21 mouse cellular contexts compared by ENCODE assay signal in genomic region chr6:67129626-67130025, GRCm38 (mm10).
DNase-seq lines count a peak whose midpoint lies in the region; ATAC-seq lines count a peak whose summit lies in the region.
"Had no signal": no experiment of that assay in that cellular context is flagged by ENCODE, and none has a peak within 500 bp of the region (broad histone marks: within the 10 kb centered on the region; RNA-seq: fewer than 3 reads in every experiment).

No protein-coding gene starts in this region.

- no peaks in the 10 kb centered on the region for H3K36me3 ChIP-seq in macrophage (ENCODE audit: inconsistent target)
- no peaks in the 10 kb centered on the region for H3K36me3 ChIP-seq in forebrain, embryonic 13.5 days (ENCODE audit: poor library complexity, severe bottlenecking)
- H3K36me3 ChIP-seq: hindbrain, embryonic 15.5 days; intestine, embryonic 15.5 days; kidney, embryonic 15.5 days; limb, embryonic 15.5 days; liver, embryonic 15.5 days; midbrain, embryonic 10.5 days had no signal

- H3K9ac ChIP-seq in forebrain, embryonic 13.5 days, result no peak overlapping the region
- H3K9ac ChIP-seq: forebrain, postnatal 0 days; hindbrain, embryonic 15.5 days; intestine, embryonic 15.5 days; kidney, embryonic 15.5 days; limb, embryonic 15.5 days; liver, embryonic 15.5 days had no signal

- no peaks in the 10 kb centered on the region for H3K27me3 ChIP-seq in forebrain, embryonic 13.5 days
- H3K27me3 ChIP-seq: hindbrain, embryonic 15.5 days; intestine, embryonic 15.5 days; kidney, embryonic 15.5 days; limb, embryonic 15.5 days had no signal

- peak overlapping the region; percentile 51; the same call in 1 of the 2 replicates for H3K27ac ChIP-seq in macrophage
- no peak overlapping the region for H3K27ac ChIP-seq in forebrain, embryonic 13.5 days
- H3K27ac ChIP-seq: hindbrain, embryonic 15.5 days; intestine, embryonic 15.5 days; kidney, embryonic 15.5 days; limb, embryonic 15.5 days; liver, embryonic 15.5 days; midbrain, embryonic 10.5 days had no signal

- H3K79me2 ChIP-seq in macrophage (ENCODE audit: inconsistent target), result no peaks in the 10 kb centered on the region

- WGBS in macrophage (ENCODE audit: missing documents), result 64% methylated on average over 10 of the region's 10 CpGs
- 91% methylated on average over 10 of the region's 10 CpGs for WGBS in forebrain, embryonic 13.5 days

- no peaks in the 10 kb centered on the region for H3K9me3 ChIP-seq in forebrain, embryonic 13.5 days (replicated peaks)
- H3K9me3 ChIP-seq: hindbrain, embryonic 15.5 days; intestine, embryonic 15.5 days; kidney, embryonic 15.5 days; limb, embryonic 15.5 days; liver, embryonic 15.5 days; midbrain, embryonic 10.5 days had no signal

- peak; percentile 66 to 76 for DNase-seq in cerebellum, postnatal 10 days
- DNase-seq in cerebellum, adult 11-12 months, result no peak
- DNase-seq in right cerebral cortex, postnatal 25 days, result peak; percentile 20
- DNase-seq in right cerebral cortex, postnatal 14 days, result no peak
- DNase-seq in neural tube, embryonic 10.5 days (ENCODE audit: extremely low spot score, low spot score), result no peak
- DNase-seq: adrenal gland, postnatal 36 days; embryo, embryonic 11 days; forebrain, postnatal 0 days; heart, postnatal 36 days; kidney, postnatal 4 days; layer of hippocampus, postnatal 36 days; spleen, adult 18-20 months had no signal

- ATAC-seq in forebrain, embryonic 13.5 days, result no peak
- ATAC-seq: forebrain, postnatal 0 days; intestine, embryonic 15.5 days; lung, postnatal 0 days had no signal

- no peak overlapping the region for H3K4me3 ChIP-seq in macrophage (ENCODE audit: inconsistent target)
- no peak overlapping the region for H3K4me3 ChIP-seq in forebrain, embryonic 13.5 days
- H3K4me3 ChIP-seq: hindbrain, embryonic 15.5 days; intestine, embryonic 15.5 days; kidney, embryonic 15.5 days; limb, embryonic 15.5 days; liver, embryonic 15.5 days; midbrain, embryonic 10.5 days had no signal

- H3K4me1 ChIP-seq in forebrain, embryonic 13.5 days, result no peaks in the 10 kb centered on the region
- H3K4me1 ChIP-seq: intestine, embryonic 15.5 days; liver, embryonic 15.5 days had no signal

- no peak overlapping the region for H3K4me2 ChIP-seq in forebrain, embryonic 13.5 days
- H3K4me2 ChIP-seq: hindbrain, embryonic 15.5 days; intestine, embryonic 15.5 days; kidney, embryonic 15.5 days; limb, embryonic 15.5 days; liver, embryonic 15.5 days had no signal

Comparison
In these comparisons a context has a peak if more than half of its experiments do, and no peak if none do; other contexts are left out.
1. DNase-seq: peak in cerebellum, postnatal 10 days (2 of 2) and right cerebral cortex, postnatal 25 days (single experiment); none in cerebellum, adult 11-12 months (single experiment), right cerebral cortex, postnatal 14 days (single experiment) and neural tube, embryonic 10.5 days (single experiment).